Mouse (Mus musculus) gastrocnemius, postnatal 36 days (tissue): ENCODE measurements around the gene Plekha1. TPM values are rescaled to one million over a fixed set of nuclear protein-coding genes. Genes with fewer than 3 reads are reported as not detected.

ENCODE experiments used
- DNase-seq, 2 experiments: peaks; one replicate each; pipeline ENCODE4 v3.0.0; 2022
- intact Hi-C: fragments of 180-260 bp; cut with DNase I; formaldehyde crosslinking; loops from one replicate; pipeline ENCODE4 v1.15.1; 2025
- total RNA-seq, 2 experiments: library from RNA; stranded (reverse); gene quantifications; 2 replicates each; pipeline ENCODE4 v1.2.3; 2021

Gene Plekha1
- total RNA-seq, 2 experiments from 2014 or later = 17.9 to 20.8 TPM

DNA sequence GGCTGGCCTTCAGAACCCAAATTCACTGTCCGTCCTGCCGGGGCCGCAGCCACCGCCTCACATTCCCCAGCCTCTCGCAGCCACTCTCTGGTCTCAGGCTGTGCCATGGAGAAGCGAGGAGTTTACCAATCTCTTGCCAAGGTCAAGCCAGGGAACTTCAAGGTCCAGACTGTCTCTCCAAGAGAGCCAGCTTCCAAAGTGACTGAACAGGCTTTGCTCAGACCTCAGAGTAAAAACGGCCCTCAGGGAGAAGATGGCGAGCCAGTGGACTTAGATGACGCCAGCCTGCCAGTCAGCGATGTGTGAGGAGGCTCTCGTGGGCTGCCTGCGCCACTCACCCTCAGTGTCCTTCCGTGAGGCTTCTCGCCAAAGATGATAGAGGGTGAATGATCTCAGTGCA is 45.3 kb downstream of the Plekha1 start:
- intact Hi-C loops = no loop called here
- no peak for DNase-seq

DNA sequence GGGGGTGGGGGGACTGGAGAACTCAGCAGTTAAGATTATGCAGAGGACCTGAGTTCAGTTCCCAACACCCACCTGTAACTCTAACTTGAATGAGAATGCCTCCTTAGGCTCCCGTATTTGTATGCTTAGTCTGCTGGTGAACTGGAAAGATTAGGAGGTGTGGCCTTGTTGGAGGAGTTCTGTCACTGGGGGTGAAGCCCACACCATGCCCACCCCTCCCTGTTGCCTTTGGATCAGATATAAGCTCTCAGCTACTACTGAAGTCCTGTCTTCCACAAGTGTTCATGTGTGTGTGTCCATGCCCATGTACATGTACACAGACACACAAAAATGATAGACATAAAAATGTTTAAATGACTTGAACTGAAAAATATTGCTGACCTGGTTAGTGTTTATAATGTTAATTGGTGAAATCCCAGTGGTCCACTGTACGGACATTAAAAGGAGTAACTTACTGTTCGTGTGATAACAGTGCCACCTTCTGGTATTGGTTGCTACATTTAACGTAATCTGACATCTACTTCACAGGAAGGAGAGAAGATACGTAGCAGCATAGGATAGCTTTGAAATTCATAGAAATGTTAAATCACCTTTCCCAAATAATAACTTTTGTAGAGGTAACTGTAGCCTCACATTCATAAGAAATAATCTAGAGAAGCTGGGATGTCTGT is 49.3 kb downstream of the Plekha1 start:
- DNase-seq = no peak
- intact Hi-C loops = loop anchor here (2.0 kb wide), 2 partner anchors 86 to 144 kb away; no protein-coding TSS in a partner anchor

DNA sequence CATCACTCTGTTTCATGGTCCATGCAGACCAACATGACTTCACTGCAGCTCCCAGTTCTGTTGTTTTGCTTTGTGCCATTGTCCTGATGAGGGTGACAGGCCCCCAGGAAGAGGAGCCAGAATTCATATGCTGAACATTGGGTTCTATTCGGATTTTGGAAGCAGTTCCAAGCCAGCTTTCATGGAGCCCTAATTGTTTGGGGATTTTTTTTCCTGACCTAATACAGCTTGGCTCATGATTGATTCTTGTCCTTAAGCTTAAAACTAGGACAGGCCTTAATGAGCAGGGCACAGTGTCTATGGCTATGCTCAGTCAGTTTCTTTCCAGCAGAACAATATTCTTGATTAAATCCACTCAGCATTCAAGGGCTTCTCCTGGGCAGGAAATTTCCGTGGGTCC is 52.7 kb downstream of the Plekha1 start:
- no peak for DNase-seq
- intact Hi-C loops = no loop called here

DNA sequence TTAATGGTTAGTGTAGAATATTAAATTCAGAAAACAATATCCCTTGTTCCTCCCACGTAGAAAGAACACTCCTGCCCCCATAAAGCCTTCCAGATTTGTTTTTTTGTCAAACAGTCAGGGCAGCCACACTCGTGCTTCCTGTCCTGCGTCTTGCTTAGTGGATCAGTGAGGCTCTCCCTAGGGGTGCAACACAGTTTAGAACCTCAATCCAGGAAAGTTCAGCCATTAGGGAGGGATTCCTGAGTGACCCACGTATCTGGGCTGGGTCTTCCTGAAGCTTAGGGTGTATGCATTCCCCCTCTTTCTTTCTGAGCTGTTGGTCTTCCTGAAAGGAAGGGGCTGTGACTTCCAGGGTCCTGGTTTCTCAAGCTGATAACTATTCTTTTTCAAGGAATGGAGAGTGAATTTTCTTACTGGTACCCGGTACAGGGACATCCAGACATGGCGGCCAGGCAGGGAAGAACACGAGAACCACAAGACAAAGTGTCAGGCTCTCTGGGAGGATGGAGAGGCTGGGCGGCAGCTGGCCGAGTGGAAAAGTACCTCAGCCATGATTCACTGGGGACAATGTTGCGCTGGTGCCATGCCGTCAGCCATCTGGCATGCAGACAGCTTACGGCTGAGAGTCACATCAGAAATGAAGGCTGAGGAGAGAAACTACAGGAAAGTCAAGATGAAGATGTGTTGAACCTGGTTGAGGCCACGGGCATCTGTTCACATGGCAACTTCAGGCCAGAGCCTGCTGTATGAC is 57.6 kb downstream of the Plekha1 start:
- no peak for DNase-seq

DNA sequence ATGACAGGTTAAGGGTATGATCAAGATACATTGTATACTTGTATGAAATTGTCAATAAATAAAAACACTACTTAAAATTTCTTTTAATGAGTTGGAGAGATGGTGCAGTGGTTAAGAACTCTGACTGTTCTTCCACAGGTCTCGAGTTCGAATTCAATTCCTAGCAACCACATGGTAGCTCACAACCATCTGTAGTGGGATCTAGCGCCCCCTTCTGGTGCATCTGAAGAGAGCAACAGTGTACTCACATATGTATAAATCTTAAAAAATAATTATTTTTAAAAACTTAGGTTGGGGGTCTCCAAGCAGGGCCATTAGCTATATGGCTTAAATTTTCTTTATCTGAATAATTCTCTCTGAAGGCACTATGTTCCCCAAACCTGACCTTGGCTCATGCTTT is 64.8 kb downstream of the Plekha1 start:
- intact Hi-C loops = no loop called here
- peak in 1 of 2 experiments; percentile 2 for DNase-seq

More for the DNA sequence above, 57.6 kb downstream of the Plekha1 start:
- intact Hi-C loops = loop anchor here (10.0 kb wide), 1 partner anchor 122 kb away; no protein-coding TSS in a partner anchor

GRCm38 (mm10) chr7:130932921-130933320 is 67.4 kb downstream of the Plekha1 start:
- no peak for DNase-seq
- intact Hi-C loops = no loop called here

DNA sequence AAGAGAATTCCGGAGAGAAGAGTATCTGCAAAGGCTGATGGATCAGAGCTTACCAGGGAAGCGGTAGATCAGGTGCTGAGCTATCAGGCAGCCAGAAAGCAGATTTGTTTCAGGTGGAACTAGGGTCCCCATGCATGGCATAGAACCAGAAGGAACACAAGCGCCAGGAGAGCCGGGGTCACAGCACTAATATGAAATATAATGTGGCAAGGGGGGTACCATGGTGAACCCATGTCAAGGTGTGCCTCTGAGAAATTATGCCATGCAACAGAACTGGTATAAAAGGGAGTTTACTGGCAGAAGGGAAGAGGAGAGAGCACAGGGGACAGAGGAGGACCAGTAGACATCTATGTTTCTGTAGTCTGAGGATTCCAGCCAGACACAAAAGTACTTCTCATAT is 69.1 kb downstream of the Plekha1 start:
- DNase-seq = no peak
- intact Hi-C loops = no loop called here

DNA sequence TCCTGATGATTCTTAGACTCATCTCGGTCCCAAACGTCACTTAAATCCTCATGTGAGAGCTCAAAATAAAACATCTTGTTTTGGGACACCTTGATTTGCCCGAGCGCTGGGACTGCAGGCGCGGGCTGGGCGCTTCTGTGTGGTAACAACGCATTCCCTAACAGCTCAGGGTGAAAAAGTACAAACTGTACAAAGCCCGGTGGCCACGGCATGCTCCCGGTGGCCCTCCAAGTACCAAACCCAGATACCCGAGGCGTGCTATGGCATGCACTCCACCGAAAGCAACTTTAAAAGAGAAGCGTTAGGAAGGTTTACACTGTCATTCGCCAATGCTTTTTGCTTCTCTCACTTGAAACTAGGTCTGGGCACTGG is 69.9 kb downstream of the Plekha1 start:
- intact Hi-C loops = no loop called here

GRCm38 (mm10) chr7:130935793-130936471 is 70.4 kb downstream of the Plekha1 start, which contains the start of gene Htra1:
Htra1 (plus strand) TSS chr7:130936111.
- DNase-seq = peak; percentile 80 to 82
- intact Hi-C loops = loop anchor here (2.0 kb wide), 1 partner anchor 37 kb away; no protein-coding TSS in a partner anchor

More for the DNA sequence above, 69.9 kb downstream of the Plekha1 start:
- no peak for DNase-seq

GRCm38 (mm10) chr7:130936472-130936951 is 71.0 kb downstream of the Plekha1 start:
- peak; percentile 47 to 61 for DNase-seq
- intact Hi-C loops = loop anchor here (2.0 kb wide), 1 partner anchor 36 kb away; no protein-coding TSS in a partner anchor

DNA sequence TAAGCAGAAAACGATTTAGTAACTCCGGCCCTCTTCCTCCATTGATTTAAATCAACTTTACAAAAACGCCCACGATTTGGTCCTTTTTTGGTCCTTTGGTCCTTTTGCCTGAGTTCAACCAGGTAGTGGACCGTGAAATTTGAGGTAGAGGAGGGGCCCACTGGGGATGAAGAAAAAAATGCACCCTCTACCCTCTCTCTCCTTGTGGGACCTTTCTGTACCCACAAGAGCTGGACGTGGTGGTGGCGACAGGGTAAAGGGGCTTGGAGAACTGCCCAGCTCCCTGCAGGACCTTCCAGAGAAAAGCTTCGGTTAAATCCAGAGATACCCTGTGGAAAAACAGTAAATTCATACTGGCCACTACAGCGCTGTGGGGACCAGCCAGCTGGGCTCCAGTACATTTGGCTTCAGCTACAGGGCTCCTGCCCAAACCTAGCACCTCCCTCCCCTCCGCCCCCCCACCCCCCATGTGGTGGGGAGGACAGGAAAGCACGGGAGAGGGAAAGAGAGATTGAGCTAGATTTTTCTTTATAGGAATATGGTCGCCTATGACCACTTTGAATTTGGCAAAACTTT is 71.8 kb downstream of the Plekha1 start:
- peak; percentile 12 to 30 for DNase-seq
- intact Hi-C loops = loop anchor here (2.0 kb wide), 1 partner anchor 35 kb away; no protein-coding TSS in a partner anchor

DNA sequence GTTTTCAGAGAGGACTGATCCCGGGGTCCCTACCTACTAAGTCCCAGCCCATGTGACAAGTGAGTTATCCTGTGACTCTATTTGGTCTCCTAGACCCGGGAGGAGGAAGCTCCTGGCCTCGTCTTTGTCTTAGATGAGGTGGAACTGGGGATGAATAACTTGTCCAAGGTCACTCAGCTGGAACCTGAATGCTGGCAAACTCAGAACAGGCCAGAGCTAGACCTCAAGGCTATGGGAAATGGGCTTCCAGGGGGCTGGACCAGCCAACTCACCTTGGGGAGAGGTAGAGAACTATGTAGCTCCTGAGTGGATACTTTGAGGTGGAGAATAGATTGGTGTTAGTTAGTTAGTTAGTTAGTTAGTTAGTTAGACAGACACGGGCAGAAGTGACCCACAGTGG is 72.4 kb downstream of the Plekha1 start:
- DNase-seq = no peak
- intact Hi-C loops = no loop called here

DNA sequence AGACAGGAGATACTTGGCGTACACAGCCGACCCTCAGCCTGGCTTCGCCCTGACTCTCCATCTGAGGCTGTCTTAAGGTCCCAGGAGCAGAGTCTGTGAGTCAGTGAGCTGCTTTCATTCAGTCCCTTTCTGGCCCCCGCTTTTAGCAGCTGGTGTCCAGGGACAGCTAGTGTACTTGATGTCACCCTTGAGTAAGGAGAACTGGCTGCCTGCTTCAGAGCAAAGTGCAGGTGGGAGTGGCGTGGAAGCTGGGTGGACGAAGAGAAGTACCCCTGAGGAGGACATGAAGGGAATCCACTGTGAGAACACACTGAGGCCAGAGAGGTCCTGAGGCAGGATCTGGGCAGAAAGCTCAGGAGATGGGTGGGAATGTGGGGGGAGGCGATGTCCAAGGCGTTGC is 73.3 kb downstream of the Plekha1 start:
- intact Hi-C loops = no loop called here
- DNase-seq = no peak

DNA sequence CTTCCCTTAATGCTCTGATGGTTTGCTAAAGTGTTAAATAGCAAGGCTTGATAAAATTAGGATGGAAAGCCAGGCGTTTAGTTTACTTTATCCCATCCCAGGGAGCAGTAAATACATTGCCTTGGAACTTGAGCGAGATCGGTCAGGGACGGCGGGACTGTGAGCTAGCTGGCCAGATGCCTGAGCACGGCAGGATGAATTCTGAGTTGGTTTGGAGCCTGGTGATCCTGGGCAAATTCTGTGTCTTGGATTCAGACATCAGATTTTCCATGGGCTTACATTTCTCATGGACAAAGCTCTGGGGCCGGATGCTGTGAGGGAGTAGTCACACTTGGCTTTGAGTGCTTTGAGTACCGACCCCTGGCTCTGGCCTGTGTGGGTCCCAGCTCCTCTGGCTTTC is 75.2 kb downstream of the Plekha1 start:
- no peak for DNase-seq
- intact Hi-C loops = no loop called here

- intact Hi-C loops = no loop called here
- DNase-seq = peak in 1 of 2 experiments; percentile 11
Measured at GRCm38 (mm10) chr7:130943280-130943895, 77.8 kb downstream of the Plekha1 start.

- intact Hi-C loops = no loop called here
- DNase-seq = no peak
Measured at GRCm38 (mm10) chr7:130944766-130945475, 79.4 kb downstream of the Plekha1 start.

- DNase-seq = no peak
- intact Hi-C loops = no loop called here
Measured at GRCm38 (mm10) chr7:130945730-130946129, 80.2 kb downstream of the Plekha1 start.

GRCm38 (mm10) chr7:130946303-130946702 is 80.7 kb downstream of the Plekha1 start:
- no peak for DNase-seq
- intact Hi-C loops = no loop called here

DNA sequence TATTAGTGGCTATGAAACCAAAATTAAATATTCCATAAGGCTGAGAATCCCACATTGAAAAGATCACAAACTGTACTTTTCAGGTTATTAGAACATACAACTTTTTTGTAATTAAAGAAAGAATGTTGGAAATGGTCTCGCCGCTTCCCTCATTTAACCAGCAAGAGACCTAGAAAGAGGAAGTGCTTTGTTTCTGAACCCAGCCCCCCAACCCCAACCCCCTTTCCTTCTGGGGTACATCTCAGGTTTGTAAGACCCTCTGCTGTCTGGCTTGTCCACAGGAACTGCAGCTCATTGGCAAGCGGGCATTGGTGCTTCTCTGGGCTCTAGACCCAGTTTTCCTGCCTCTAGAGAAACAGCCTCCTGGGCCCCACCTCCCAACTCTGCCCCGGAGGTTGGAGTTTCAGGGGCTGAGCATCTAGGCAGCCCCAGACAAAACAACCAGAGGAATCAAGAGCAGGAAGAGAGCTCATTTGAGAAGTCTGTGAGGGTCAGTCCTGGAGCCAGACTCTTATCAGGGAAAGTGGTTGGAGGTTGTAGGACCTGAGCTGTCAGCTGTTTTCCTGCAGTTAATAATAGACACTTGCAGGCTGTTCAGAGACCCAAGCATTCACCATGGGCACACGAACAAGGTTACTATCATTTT is 83.1 kb downstream of the Plekha1 start:
- DNase-seq = no peak
- intact Hi-C loops = no loop called here
